Mouse (Mus musculus) G1E (cell line): ENCODE data around the gene Mrpl17. TPM values are rescaled to one million over a fixed set of nuclear protein-coding genes. Genes with fewer than 3 reads are reported as not detected.

Experiments used
- ATAC-seq: 2 replicates; pipeline ENCODE4 v1.8.0; 2016; ENCODE audit warnings: mild to moderate bottlenecking; ENCODE audit not compliant: insufficient number of reproducible peaks, poor library complexity, low FRiP score, severe bottlenecking; ENCODE audit errors: extremely low read depth
- DNase-seq: peaks from one replicate; pipeline ENCODE4 v3.0.0; 2012; ENCODE audit warnings: low spot score
- H3K27me3 ChIP-seq: 2 replicates; pipeline ENCODE4 v1.6.1; 2012; ENCODE audit warnings: mild to moderate bottlenecking, low read length, inconsistent platforms; ENCODE audit not compliant: insufficient read depth
- H3K36me3 ChIP-seq: replicated peaks from 2 replicates; pipeline ENCODE3; 2012; ENCODE audit warnings: mild to moderate bottlenecking, inconsistent platforms
- H3K4me1 ChIP-seq: 2 replicates; pipeline ENCODE4 v1.6.1; 2012; ENCODE audit warnings: low read depth, low read length, inconsistent platforms, mixed read lengths; ENCODE audit not compliant: insufficient read depth
- H3K4me3 ChIP-seq: 2 replicates; pipeline ENCODE4 v1.5.1; 2012; ENCODE audit warnings: low read depth, mild to moderate bottlenecking, inconsistent platforms, low read length, moderate library complexity, mixed read lengths
- H3K9me3 ChIP-seq: replicated peaks from 2 replicates; pipeline ENCODE4 v1.6.1; 2012; ENCODE audit warnings: inconsistent platforms
- CTCF ChIP-seq: IDR thresholded peaks from 2 replicates; pipeline ENCODE4 v1.5.1; 2012; ENCODE audit warnings: low read depth, low read length, inconsistent platforms, mixed read lengths
- GATA1 ChIP-seq: IDR thresholded peaks from 2 replicates; pipeline ENCODE4 v1.6.1; 2012; ENCODE audit warnings: borderline replicate concordance, low read length, inconsistent platforms, mixed read lengths
- GATA2 ChIP-seq: IDR thresholded peaks from 2 replicates; pipeline ENCODE4 v1.6.1; 2012; ENCODE audit warnings: low read depth, low read length, inconsistent platforms, borderline replicate concordance
- POLR2AphosphoS5 ChIP-seq: IDR thresholded peaks from 2 replicates; pipeline ENCODE4 v1.6.1; 2012; ENCODE audit warnings: low read depth, low read length, inconsistent platforms; ENCODE audit not compliant: insufficient replicate concordance
- TAL1 ChIP-seq: conservative IDR thresholded peaks from 2 replicates; pipeline ENCODE4 v1.6.1; 2012; ENCODE audit warnings: low read depth, low read length, inconsistent platforms, mixed read lengths
- polyA plus RNA-seq: library from polyadenylated mRNA; stranded (reverse); fragments of >175 nt; gene quantifications from 2 replicates; pipeline ENCODE4 v1.2.3, GENCODE M21; 2012
- total RNA-seq, 2 experiments: library from RNA; stranded (forward) in 1 of 2; stranded (reverse) in 1 of 2; fragments of 200-1000 nt in 1 of 2; fragments of >200 nt in 1 of 2; fragmentation: Nextera tagmentation in 1 of 2; gene quantifications; 2 replicates each; pipeline ENCODE4 v1.2.3; 2014 to 2017

Gene Mrpl17
- total and polyA plus RNA-seq, 3 experiments, result 50.3 to 162 (median 111) TPM

GRCm38 (mm10) chr7:105806125-105806524 is 4.8 kb downstream of the Mrpl17 start:
- Histone ChIP-seq H3K36me3 (peaks cover 30% of the 10 kb centered on the region), H3K27me3 (no peaks in the 10 kb centered on the region; the same call in 1 of the 2 replicates), H3K4me1 (peaks cover 19% of the 10 kb centered on the region), H3K9me3 (no peaks in the 10 kb centered on the region), H3K4me3 (no peak overlapping the region)
- DNase-seq, result no peak
- TF ChIP-seq POLR2AphosphoS5, result no peak
- no peak for TF ChIP-seq CTCF
- TF ChIP-seq GATA2, result no peak
- no peak for TF ChIP-seq GATA1
- no peak for TF ChIP-seq TAL1
- ATAC-seq, result no peak

GRCm38 (mm10) chr7:105803428-105803827 is 7.5 kb downstream of the Mrpl17 start:
- peaks cover 5% of the 10 kb centered on the region for H3K27me3 ChIP-seq
- H3K9me3 ChIP-seq, result no peaks in the 10 kb centered on the region
- no peak overlapping the region for H3K4me3 ChIP-seq
- no peak for TF ChIP-seq GATA2
- no peak for TF ChIP-seq GATA1
- no peak for TF ChIP-seq POLR2AphosphoS5
- TF ChIP-seq TAL1, result no peak
- TF ChIP-seq CTCF, result no peak
- DNase-seq, result no peak
- H3K4me1 ChIP-seq, result peaks cover 3% of the 10 kb centered on the region; the same call in 1 of the 2 replicates
- ATAC-seq, result no peak
- peaks cover 15% of the 10 kb centered on the region for H3K36me3 ChIP-seq

GRCm38 (mm10) chr7:105802771-105803170 is 8.1 kb downstream of the Mrpl17 start:
- no peaks in the 10 kb centered on the region for H3K9me3 ChIP-seq
- peaks cover 5% of the 10 kb centered on the region for H3K27me3 ChIP-seq
- no peak for TF ChIP-seq CTCF
- no peak for TF ChIP-seq POLR2AphosphoS5
- TF ChIP-seq TAL1, result no peak
- no peak for TF ChIP-seq GATA2
- TF ChIP-seq GATA1, result no peak
- no peak for ATAC-seq
- no peak overlapping the region for H3K4me3 ChIP-seq
- H3K4me1 ChIP-seq, result no peaks in the 10 kb centered on the region
- no peak for DNase-seq
- H3K36me3 ChIP-seq, result peaks cover 9% of the 10 kb centered on the region

- Histone ChIP-seq H3K9me3 (no peaks in the 10 kb centered on the region), H3K4me1 (no peaks in the 10 kb centered on the region), H3K36me3 (peaks cover 5% of the 10 kb centered on the region), H3K4me3 (no peak overlapping the region), H3K27me3 (peaks cover 5% of the 10 kb centered on the region)
- no peak for DNase-seq
- TF ChIP-seq GATA2, result no peak
- no peak for TF ChIP-seq TAL1
- no peak for TF ChIP-seq POLR2AphosphoS5
- no peak for TF ChIP-seq CTCF
- no peak for TF ChIP-seq GATA1
- no peak for ATAC-seq
These were observed 8.6 kb downstream of the Mrpl17 start for GRCm38 (mm10) chr7:105802312-105802711.

GRCm38 (mm10) chr7:105796972-105797371 is 13.9 kb downstream of the Mrpl17 start:
- no peaks in the 10 kb centered on the region for H3K9me3 ChIP-seq
- H3K36me3 ChIP-seq, result no peaks in the 10 kb centered on the region
- peaks cover 8% of the 10 kb centered on the region for H3K27me3 ChIP-seq
- no peak overlapping the region for H3K4me3 ChIP-seq
- DNase-seq (no peak), ATAC-seq (no peak)
- no peak for TF ChIP-seq TAL1
- no peak for TF ChIP-seq CTCF
- TF ChIP-seq GATA2, result no peak
- TF ChIP-seq GATA1, result no peak
- TF ChIP-seq POLR2AphosphoS5, result no peak
- H3K4me1 ChIP-seq, result no peaks in the 10 kb centered on the region

GRCm38 (mm10) chr7:105795759-105796366 is 15.0 kb downstream of the Mrpl17 start:
- H3K9me3 ChIP-seq, result no peaks in the 10 kb centered on the region
- no peaks in the 10 kb centered on the region for H3K36me3 ChIP-seq
- no peak overlapping the region for H3K4me3 ChIP-seq
- H3K27me3 ChIP-seq, result peaks cover 14% of the 10 kb centered on the region
- TF ChIP-seq TAL1 (no peak), POLR2AphosphoS5 (no peak), GATA2 (no peak), GATA1 (no peak), CTCF (no peak)
- no peak for DNase-seq
- ATAC-seq, result no peak
- no peaks in the 10 kb centered on the region for H3K4me1 ChIP-seq

GRCm38 (mm10) chr7:105793701-105794100 is 17.2 kb downstream of the Mrpl17 start:
- TF ChIP-seq POLR2AphosphoS5, result no peak
- no peak for TF ChIP-seq GATA1
- DNase-seq (no peak), ATAC-seq (no peak)
- no peaks in the 10 kb centered on the region for H3K36me3 ChIP-seq
- H3K9me3 ChIP-seq, result no peaks in the 10 kb centered on the region
- no peaks in the 10 kb centered on the region for H3K4me1 ChIP-seq
- H3K27me3 ChIP-seq, result peaks cover 9% of the 10 kb centered on the region; the same call in 1 of the 2 replicates
- no peak overlapping the region for H3K4me3 ChIP-seq
